In the genomic region with DNA sequence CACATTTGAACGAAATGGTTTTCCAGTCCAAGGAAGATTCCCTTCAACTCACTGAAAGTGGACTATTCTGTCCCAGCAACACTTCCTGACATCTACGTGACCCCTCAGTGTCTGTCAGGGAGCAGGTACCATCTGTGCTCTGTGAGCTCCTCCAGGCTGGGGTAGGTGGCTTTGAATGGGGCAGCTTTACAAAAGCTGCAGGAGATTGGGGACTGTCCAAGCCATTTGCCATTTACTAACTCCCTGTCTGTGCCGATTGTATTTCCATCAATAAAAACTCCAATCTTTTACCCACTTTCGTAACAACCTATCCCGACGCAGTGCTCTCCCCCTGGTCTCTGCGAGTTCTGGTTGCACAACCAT, we compare ENCODE assay signal across 24 mouse cellular contexts.
DNase-seq lines count a peak whose midpoint lies in the region; ATAC-seq and TF ChIP-seq lines count a peak whose summit lies in the region.
"Had no signal": no experiment of that assay in that cellular context is flagged by ENCODE, and none has a peak within 500 bp of the region (broad histone marks: within the 10 kb centered on the region; RNA-seq: fewer than 3 reads in every experiment).

No protein-coding gene starts in this region.

- intact Hi-C loops in left cerebral cortex, postnatal 4 days (cut with DNase I) = no loop called here
- intact Hi-C loops in left cerebral cortex, postnatal 25 days (cut with DNase I) = no loop called here

- ATAC-seq in limb, embryonic 14.5 days (ENCODE audit: low FRiP score, low read depth) = 0 out of 2 replicates have a peak, but pooled peaks have one; percentile 31
- ATAC-seq: intestine, postnatal 0 days; Patski had no signal

- no peaks in the 10 kb centered on the region for H3K36me3 ChIP-seq in limb, embryonic 14.5 days (ENCODE audit: control insufficient read depth, insufficient read depth, low read length)
- H3K36me3 ChIP-seq: embryonic facial prominence, embryonic 13.5 days; kidney, embryonic 15.5 days; liver, embryonic 15.5 days; midbrain, embryonic 15.5 days had no signal

- TF ChIP-seq POLR2A in limb, embryonic 14.5 days (IDR thresholded peaks at IDR 0.05; ENCODE audit: borderline replicate concordance, extremely low read depth, insufficient read depth, insufficient read length) = no peak

- WGBS in limb, embryonic 14.5 days = 16% methylated on average over 7 of the region's 7 CpGs

- DNase-seq in embryo, embryonic 9.5 days (ENCODE audit: extremely low spot score) = peak; percentile 28
- DNase-seq in embryo, embryonic 11 days = no peak
- peak; percentile 8 for DNase-seq in left cerebral cortex, postnatal 4 days
- DNase-seq in left cerebral cortex, postnatal 25 days (ENCODE audit: low spot score in 2 of 2) = no peak
- DNase-seq in limb, embryonic 14.5 days (ENCODE audit: low spot score) = no peak
- DNase-seq in heart, adult 11 months = no peak
- DNase-seq in spleen, adult 18-20 months = no peak
- DNase-seq: adrenal gland, postnatal 14 days; cerebellum, adult 11-12 months; cerebellum, adult 9-11 months; gastrocnemius, postnatal 14 days; heart, adult 18-20 months; heart, postnatal 36 days; kidney, postnatal 25 days; lung, postnatal 14 days had no signal

- no peaks in the 10 kb centered on the region for H3K9me3 ChIP-seq in limb, embryonic 14.5 days (ENCODE audit: control insufficient read depth, low read length)
- H3K9me3 ChIP-seq: embryonic facial prominence, embryonic 13.5 days; kidney, embryonic 15.5 days; liver, embryonic 15.5 days; midbrain, embryonic 15.5 days had no signal

- no peak overlapping the region for H3K4me2 ChIP-seq in limb, embryonic 14.5 days (replicated peaks; ENCODE audit: low read depth, low read length, severe bottlenecking)
- H3K4me2 ChIP-seq: heart, embryonic 11.5 days; hindbrain, embryonic 14.5 days; liver, embryonic 15.5 days; lung, embryonic 14.5 days; midbrain, embryonic 15.5 days had no signal

- no peak overlapping the region for H3K4me3 ChIP-seq in limb, embryonic 14.5 days (replicated peaks; ENCODE audit: low read length)
- H3K4me3 ChIP-seq: embryonic facial prominence, embryonic 13.5 days; kidney, embryonic 15.5 days; liver, embryonic 15.5 days; midbrain, embryonic 15.5 days had no signal

- H3K27me3 ChIP-seq in limb, embryonic 14.5 days (ENCODE audit: control insufficient read depth, insufficient read depth, low read length) = peaks cover 5% of the 10 kb centered on the region; the same call in 1 of the 2 replicates

- peaks cover 20% of the 10 kb centered on the region for H3K4me1 ChIP-seq in limb, embryonic 14.5 days (ENCODE audit: control insufficient read depth, insufficient read depth, low read length)
- H3K4me1 ChIP-seq: liver, embryonic 15.5 days had no signal

- H3K9ac ChIP-seq in limb, embryonic 14.5 days (ENCODE audit: low read depth, low read length, severe bottlenecking) = no peak overlapping the region
- H3K9ac ChIP-seq: embryonic facial prominence, embryonic 13.5 days; hindbrain, embryonic 14.5 days; kidney, embryonic 15.5 days; liver, embryonic 15.5 days; lung, embryonic 14.5 days; midbrain, embryonic 15.5 days had no signal

- no peak overlapping the region for H3K27ac ChIP-seq in limb, embryonic 14.5 days (replicated peaks; ENCODE audit: low read depth, low read length)
- H3K27ac ChIP-seq: embryonic facial prominence, embryonic 13.5 days; hindbrain, embryonic 14.5 days; liver, embryonic 15.5 days; midbrain, embryonic 15.5 days had no signal

Comparison
In these comparisons a context has a peak if more than half of its experiments do, and no peak if none do; other contexts are left out.
1. DNase-seq: peak in embryo, embryonic 9.5 days (single experiment) and left cerebral cortex, postnatal 4 days (single experiment); none in embryo, embryonic 11 days (single experiment), left cerebral cortex, postnatal 25 days (0 of 2), limb, embryonic 14.5 days (single experiment), heart, adult 11 months (single experiment) and spleen, adult 18-20 months (0 of 2).